Mouse (Mus musculus) CD8-positive naive resting alpha-beta T cell, adult 2 months (primary cell): Measurements from ENCODE around the gene Gnl3l.

Source experiments
- DNase-seq, 2 experiments: peaks; one replicate each; pipeline ENCODE4 v3.0.0; 2022; ENCODE audit warnings: low read depth in 2 of 2, low spot score in 2 of 2

Gene Gnl3l

DNA sequence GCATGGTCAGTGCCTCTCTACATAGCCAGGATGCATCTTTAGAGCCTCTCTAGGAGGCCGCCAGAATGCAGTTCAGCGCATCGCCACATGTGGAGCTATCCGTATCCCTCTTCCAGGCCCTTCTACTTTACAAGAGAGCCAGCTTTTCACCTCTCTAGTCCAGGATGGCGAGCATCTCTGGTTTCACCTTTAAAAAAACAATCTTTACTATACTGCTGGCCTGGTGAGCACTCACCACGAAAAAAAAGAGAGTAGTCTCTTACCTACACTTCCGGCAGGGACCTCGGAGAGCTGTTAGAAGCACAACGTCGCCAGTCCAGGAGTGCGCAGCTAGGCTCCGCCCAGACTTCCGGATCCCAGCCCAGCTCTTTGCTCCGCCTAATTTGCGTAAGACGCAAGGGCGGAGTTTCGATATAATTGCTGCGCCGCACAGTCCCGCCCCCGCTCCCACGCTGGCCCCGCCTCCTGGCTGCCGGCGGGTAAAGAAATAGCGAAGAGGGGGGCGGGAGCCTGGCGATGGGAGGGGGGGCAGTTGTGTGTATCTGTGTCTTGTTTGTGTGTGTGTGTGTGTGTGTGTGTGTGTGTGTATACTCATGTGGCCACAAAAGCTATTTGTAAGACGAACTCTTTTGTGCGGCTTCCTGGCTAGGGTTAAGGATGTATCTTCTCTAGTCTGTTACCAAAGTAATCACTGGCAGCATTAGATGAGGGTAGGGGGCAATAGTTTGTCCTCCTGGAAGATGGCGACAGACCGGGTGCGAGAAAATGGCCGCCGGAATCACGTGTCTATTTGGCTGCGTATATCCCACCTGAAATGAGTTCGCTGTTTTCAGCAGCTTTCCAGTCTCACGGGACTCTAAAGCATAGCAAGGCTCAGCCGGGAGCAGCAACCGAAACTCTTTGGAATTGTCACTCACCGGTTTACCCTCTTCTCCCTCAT is at the start of gene Gnl3l:
TSS of gene Gnl3l (minus strand) at position 385 of the 940 bp plus-strand sequence.
- DNase-seq: peak; percentile 79 to 84

DNA sequence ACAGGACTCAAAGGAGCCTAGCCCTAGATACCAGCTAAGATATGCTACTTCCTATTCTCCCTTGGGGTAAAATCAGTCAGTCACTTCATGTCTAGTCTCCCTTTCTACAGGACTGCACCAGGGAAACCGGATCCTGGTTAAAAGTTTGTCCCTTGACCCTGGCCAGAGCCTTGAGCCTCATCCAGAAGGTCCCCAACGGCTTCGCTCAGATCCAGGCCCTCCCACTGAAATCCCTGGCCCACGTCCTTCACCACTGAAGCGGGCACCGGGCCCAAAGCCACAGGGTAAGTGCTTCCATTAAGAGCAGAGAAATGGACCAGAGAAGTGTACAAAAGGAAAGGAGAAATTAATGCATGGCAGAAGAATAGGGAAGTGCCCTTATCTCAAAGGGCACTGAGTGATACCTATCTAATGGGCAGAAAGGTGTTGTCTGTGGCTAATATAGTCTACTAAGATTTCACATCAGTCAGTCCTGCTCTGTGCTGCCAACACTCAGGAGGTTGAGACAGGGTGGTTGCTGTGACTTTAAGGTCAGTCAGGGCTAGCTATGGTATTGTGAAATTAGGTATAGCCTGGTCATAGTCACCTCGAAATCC is 49.0 kb upstream of the Gnl3l start:
- DNase-seq: no peak

DNA sequence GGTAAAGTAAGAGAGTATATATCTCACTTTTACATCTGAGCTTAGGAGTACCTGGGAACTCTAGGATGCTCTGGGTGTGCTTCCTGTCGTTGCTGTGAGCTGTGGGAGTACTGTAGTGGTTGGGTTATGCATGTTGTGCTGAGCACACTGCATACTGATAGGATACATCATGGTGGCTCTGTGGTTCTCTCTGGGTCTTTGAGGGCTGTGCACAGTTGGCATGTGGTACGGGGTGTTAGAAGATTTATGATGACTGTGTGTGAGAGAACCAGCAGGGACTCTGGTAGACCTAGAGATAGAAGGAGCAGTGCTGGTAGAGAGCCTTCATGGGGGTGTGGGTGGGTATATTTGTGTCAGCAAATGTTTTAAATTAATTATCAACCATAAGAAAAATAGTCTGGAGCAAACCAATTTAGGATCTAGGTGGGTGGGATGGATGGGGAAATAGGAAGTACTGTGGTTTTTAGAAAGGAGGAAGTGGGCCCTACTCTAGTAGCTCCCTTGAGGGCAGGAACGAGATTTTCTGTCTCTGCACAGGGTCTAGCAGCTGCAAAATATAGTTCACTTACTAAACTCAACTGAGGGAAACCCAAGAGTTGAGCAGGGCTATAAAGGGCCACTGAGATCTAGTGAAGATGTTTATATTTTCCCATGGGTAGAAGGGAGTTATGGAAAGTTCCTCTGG is 44.6 kb upstream of the Gnl3l start:
- DNase-seq: no peak

DNA sequence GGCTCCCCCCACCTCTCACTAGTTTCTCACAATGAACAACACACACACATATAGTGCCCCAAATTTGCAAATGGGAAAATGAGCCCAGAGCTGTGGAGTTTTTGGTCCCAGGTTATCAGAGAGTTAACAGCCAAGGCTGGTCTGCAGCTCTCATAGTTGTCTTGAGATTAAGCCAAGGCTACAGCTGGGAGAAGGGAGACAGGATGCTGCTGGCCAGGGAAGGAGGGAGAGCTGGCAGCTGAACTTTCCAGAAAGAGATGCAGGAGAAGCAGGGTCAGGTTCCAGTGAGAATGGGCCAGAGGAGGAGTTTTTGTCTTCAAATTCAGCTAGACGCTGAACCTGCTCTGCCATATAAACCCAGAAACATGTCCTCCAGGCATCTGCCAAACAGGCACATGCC is 42.2 kb upstream of the Gnl3l start:
- no peak for DNase-seq

DNA sequence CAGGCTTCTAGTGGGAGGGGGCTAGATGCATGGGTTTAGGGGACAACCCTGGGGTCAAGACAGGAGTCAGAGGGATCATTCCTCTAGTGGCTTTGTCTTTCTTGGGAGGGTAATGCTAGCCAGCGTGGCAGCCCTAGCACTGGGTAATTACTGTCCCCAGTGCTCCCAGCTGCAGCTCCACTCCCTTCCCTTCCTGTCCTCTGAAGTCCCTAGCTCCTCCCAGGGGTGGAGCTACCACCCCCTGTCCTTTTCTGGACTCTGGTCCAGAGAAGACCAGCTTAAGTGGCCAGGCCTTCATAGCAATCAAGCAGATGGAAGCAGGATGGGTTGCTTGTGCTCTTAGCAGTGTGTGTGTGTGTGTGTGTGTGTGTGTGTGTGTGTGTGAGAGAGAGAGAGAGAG is 38.4 kb upstream of the Gnl3l start:
- DNase-seq: no peak

DNA sequence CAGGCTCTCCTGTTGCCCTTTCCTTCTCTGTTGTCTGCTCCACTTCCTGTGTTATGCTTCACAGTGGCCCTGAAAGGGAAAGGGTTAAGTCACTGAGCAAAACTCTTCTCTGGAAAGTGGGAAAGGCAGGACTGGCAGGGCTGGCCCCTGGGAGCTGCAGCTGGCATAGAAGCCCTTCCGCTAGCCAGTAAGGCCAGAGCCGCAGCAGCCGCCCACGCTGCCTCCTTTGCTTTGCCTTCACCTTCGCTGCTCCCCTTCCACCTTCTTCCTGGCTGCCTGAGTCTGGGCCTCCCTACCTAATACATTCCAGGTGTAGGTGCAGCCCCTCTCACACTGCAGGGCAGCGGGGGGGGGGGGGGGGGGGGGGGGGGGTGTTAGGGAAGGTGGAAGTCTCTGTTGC is 37.4 kb upstream of the Gnl3l start:
- DNase-seq: no peak

DNA sequence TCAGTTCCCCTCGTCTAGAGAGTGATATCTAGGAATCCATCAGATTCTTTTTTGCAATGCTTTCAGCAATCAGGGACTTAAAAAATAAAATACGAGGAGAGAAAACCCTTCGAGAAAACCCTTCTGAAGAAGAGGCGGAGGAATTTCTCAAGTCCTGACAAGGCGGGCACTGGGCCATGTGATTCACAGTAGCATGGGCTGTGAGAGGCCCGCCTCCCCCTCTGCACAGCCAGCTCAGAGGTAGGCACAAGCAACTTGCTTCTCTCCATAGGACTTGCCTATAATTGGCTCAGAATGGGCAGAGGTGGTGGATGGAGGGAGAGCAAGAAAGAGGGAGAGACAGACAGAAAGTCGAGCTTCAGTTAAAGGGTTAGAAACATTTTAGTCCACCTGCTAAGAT is 33.2 kb upstream of the Gnl3l start:
- DNase-seq: no peak

DNA sequence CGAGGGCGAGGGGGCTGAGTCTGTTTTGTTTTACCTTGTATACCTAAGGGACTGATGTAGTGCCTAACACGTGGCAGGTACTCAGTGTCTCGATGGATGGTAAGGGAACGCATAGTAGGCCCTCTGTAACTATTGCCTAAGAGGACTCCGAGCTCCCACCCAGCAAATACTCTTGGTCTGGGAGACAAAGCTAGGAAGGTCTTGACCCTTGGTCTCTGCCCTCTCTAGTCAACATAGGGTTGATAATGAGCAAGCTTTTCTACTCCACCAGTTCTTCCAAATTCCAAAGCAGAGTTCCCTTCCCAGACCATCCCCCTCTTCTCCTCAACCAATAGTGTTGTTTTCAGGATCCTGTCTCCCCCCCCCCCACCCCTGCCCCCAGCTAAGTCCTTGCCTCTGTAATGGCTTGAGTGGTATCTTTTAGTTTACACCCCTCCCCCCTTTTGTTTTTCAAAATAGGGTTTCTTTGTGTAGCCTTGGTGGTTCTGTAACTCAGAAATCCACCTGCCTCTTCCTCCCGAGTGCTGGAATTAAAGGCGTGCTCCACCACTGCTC is 32.6 kb upstream of the Gnl3l start:
- no peak for DNase-seq

DNA sequence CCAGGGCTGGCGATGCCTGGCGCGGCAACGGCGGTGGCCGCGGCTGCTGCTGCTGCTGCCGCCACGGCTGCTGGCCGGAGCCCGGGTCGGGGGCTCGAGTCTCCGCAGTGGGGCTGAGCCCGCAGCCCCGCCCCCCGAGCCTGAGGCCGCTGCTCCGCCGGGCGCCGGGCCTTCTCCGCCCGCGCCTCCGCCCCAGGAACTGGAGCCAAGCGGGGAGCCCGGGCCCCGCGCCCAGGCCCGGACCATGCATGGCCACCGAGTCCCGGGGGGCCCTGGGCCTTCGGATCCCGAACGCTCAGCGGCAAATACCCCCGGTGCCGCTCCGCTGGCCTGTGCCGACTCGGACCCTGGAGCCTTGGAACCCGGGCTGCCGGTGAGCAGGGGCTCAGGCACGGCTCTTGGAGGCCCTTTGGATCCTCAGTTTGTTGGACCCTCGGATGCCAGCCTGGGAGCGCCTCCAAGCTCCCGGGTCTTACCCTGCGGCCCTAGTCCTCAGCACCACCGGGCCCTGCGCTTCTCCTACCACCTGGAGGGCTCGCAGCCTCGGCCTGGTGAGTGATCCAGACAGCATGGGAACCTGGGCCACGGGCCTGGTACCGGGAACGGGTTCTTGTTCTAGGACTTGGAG is 30.4 kb upstream of the Gnl3l start:
- no peak for DNase-seq

DNA sequence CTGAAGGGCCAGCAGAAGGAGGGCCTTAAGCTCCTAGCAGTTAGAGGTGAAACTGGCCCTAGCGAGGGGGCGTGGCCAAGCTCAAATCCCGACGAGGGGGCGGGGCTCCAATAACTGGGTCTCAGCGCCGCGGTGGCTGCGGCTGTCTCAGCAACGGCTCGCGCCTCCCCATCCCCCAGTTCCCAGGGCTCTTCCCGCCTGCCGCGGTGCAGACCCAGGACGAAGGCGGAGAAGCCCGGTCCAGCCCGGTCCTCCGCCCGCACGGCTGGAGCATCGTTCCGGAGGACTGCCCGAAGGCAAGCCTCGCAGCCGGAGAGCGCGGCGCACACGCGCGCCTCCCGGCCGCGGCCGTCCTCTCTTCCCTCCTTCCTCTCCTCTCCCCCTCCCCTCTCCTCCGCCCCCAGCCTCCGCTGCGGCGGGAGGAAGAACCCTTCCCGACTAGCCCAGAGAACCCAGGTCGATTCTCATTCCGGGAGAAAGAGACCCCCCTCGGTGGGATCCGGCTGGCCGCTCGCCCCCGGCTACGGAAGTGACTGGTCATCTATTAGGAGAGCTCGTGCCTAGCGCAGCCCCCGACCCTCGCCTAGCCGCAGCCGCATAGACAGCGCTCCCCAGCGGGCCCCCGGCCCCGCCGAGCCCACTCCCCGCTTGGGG is 29.8 kb upstream of the Gnl3l start:
- no peak for DNase-seq

DNA sequence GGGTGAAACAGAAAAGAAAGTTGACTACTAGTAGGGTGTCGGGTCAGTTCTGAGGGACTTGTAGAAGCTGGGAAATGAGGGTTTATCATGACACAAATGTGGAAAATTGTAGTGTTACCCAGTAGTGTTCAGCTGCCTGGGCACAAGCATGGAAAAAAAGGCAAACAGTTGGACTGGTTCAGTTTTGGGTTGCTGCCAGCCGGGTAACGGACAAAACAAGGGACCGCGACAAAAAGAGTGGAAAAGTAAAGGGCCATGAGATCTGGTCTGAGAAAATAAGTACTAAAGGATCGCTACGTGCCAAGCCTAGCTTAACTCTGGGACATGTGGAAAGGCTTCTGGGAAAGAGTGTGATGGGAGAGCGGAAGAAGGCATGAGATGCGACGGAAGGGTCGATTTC is 29.2 kb upstream of the Gnl3l start:
- DNase-seq: no peak

DNA sequence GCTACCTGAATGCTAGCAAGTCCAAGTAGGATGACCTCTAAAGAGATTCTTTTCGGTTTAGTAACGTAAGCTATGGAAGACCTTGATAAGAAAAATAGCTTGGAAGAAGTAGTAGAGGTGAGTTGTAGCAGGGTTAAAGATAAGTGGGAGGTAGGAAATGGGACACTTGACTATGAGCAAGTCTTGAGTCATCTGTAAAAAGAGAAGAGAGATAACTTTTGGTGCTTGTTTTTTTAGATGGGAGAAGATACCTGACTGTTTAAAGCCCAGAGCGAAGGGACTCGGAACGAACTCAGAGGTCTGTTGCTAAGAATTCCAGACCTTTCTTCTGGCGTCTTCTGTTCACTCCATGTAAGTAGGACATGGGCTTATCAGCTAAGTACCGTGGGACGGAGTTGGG is 28.7 kb upstream of the Gnl3l start, which contains the start of gene Fgd1:
TSS of gene Fgd1 (plus strand) at position 301 of the 400 bp plus-strand sequence.
- no peak for DNase-seq

DNA sequence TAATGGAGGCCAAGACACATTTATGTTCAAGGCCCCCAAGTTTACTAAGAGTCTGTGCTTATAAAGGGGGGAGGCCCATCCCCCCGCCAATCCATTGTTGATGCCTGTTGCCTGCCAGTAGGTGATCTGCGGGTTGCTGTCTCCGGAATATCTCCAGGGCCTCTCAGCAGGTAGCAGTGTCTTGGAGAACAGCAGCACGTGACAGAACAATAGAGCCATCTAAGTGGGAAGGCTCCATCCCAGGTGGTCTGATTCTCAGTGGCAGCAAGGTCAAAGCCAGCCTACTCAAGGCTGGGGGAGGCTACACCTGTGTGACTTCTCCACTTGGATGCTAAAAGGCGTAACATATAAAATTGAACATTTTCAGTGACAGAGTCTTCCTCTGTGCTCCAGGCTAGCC is 24.1 kb upstream of the Gnl3l start:
- DNase-seq: no peak

DNA sequence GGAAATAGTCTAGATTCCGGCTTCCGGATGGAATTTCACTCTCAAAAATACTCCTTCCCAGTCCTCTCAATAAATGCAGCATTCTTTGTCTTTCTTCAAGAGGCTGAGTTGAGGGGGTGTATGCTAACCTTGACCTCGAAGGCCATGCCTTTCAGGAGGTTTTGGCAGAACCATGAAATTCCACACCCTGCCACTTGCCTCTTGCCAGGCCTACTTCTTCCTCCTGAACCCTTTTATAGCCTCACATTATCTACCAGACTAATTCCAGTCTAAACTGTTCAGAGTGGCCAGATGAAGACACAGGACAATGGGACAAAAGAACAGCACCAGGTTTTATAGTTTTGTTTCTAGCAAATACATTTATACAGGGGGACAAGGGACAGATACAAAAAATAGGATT is 14.3 kb upstream of the Gnl3l start:
- DNase-seq: no peak

DNA sequence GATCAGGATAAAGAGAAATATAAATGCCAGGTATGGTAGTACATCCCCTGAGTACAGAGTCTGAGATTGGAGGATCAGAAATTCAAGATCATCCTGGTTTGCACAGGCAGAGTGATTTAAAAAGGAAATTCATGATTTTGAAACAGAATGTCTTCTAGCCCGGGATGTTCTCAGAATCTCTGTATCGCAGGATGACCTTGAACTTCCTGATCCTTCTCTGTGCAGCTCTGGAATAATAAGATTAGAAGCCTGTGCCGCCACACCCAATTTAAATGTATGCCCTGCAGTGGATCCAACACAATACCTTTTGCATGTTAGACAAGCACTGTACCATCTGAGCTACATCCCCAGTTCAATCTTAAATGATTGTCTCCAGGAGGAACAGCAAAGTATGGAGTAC is 1.7 kb upstream of the Gnl3l start:
- DNase-seq: no peak

DNA sequence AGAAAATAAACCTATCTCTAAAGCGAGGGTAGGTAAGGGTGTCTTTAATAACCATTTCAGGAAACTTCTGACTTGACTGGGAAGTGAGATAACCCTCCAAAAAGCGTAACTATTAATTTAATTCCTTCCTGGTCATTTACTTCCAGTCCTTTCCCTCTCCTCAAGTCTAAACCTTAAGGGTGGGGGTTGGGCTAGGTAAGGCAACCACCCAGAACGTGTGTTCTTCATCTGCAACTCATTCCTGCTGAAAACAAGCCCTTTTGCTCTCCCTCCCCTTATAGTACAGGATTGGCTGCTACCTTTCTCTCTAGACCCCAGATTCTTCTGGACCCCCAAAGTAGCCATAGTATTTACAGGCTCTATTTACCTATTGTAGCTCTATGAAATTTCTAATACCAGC is 775 bp upstream of the Gnl3l start:
- DNase-seq: no peak

DNA sequence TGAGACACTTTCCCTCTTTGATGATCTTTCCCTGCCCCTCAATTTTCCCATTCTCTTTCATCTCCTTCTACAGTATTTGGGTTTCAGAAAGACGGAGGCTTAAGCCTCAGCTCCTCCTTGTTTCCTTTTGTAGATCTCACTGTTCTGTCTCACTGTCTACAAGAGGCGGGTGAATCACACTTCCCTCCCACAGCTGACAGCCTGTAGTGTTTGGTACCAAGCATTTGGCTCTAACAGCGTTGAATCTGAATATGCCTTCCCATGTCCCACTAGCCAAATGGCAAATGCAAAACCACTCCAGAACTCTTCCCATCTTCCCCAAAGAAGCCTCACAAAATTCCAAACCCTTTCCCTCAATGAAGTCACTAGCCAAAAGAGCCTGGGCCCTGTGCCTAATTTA is 20.3 kb downstream of the Gnl3l start:
- DNase-seq: no peak

DNA sequence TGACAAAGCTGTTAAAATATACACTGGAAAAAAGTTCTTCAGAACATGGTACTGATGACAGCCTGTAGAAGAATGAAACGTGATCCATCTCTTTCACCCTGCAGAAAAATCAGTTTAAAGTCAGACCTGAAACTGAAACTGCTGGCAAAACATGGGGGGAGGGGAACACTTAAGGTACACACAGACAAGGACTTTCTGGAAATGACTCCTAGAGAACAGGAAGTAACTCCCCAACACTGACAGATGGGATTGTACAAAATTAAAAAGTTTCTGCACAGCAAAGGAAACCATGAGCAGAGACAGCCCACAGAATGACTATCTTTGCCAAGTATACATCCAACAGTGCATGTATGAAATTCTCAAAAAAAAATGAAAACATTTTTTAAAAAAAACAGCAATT is 35.5 kb downstream of the Gnl3l start:
- DNase-seq: no peak

DNA sequence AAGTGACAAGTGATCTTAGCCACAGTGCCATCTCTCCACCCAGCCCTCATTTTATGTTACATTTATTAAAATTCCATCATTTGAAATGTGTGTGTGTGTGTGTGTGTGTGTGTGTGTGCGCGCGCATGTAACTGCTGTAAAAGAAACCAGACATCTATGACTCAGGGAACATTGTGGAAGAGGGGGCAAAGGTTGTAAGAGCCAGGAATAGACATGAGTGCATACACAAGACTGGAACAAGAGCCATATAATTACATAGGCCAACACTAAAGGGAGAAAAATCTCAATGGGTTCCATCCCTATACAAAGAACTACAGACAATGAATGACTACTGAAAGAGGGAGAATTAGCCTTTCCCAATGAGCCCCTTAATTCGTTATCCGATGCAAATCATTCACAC is 41.7 kb downstream of the Gnl3l start:
- DNase-seq: no peak

DNA sequence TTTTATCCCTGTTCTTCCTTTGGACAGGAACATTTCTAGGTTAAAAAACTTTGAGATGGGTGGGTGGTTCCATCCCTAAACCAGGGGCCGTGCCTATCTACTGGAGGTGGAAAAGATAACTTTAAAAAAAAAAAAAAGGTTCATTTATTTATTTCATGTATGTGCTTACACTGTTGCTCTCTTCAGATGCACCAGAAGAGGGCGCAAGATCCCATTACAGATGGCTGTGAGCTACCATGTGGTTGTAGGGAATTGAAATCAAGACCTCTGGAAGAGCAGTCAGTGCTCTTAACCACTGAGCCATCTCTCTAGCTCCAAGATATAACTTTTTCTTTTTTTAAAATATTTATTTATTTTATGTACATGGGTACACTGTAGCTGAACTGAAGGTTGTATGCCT is 54.1 kb downstream of the Gnl3l start:
- no peak for DNase-seq

DNA sequence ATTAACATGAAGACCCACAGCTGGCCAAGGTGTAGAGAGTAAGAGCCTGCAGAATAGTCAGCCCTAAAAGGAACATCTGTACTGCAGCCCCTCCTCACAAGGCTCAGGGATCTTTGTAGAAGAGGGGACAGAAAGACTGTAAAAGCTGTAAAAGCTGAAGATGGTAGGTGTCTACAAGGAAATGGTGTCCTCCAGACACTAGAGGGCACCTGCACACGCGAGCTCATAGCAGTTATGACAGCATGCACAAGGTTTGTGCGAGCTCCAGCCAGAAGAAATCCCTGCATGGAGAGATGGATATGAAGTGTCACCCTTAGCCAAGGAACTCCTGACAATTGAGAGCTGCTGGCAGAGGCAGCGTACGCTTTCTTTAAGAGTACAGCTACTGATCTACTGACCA is 56.4 kb downstream of the Gnl3l start:
- no peak for DNase-seq
